Mouse (Mus musculus) hindbrain, embryonic 13.5 days (tissue): ENCODE results near the gene Trappc10. TPM values are rescaled to one million over a fixed set of nuclear protein-coding genes. Genes with fewer than 3 reads are reported as not detected.
"Not testable (repeated sequence)": the region's sequence is repeated elsewhere in the genome, so short reads cannot be mapped to it uniquely, and the experiment has no call there.

ENCODE experiments used
- ATAC-seq: fragments of 200-750 bp; cut with Nextera tagmentation; 2 replicates; pipeline ENCODE4 v1.8.0; 2017; ENCODE audit warnings: moderate TSS enrichment; ENCODE audit not compliant: low FRiP score
- H3K27ac ChIP-seq: fragments of 300-500 bp; sonication (generic); 2 replicates; pipeline ENCODE4 v1.5.1; 2015; ENCODE audit warnings: inconsistent platforms, mild to moderate bottlenecking, moderate library complexity
- H3K27me3 ChIP-seq: fragments of 300-500 bp; sonication (generic); 2 replicates; pipeline ENCODE4 v1.6.1; 2015; ENCODE audit warnings: mild to moderate bottlenecking, inconsistent platforms
- H3K36me3 ChIP-seq: fragments of 300-500 bp; sonication (generic); 2 replicates; pipeline ENCODE4 v1.6.1; 2015; ENCODE audit warnings: mild to moderate bottlenecking, inconsistent platforms
- H3K4me1 ChIP-seq: fragments of 300-500 bp; sonication (generic); replicated peaks from 2 replicates; pipeline ENCODE4 v1.6.1; 2015; ENCODE audit warnings: inconsistent platforms
- H3K4me2 ChIP-seq: fragments of 300-500 bp; sonication (generic); 2 replicates; pipeline ENCODE4 v1.6.1; 2015; ENCODE audit warnings: inconsistent platforms, mild to moderate bottlenecking, moderate library complexity
- H3K4me3 ChIP-seq: fragments of 300-500 bp; sonication (generic); 2 replicates; pipeline ENCODE4 v1.5.1; 2015; ENCODE audit warnings: mild to moderate bottlenecking, inconsistent platforms
- H3K9ac ChIP-seq: fragments of 300-500 bp; sonication (generic); 2 replicates; pipeline ENCODE4 v1.6.1; 2015; ENCODE audit warnings: mild to moderate bottlenecking, inconsistent platforms
- H3K9me3 ChIP-seq: fragments of 300-500 bp; sonication (generic); 2 replicates; pipeline ENCODE4 v1.6.1; 2016; ENCODE audit warnings: inconsistent platforms
- WGBS: fragments of 180-500 bp; shearing (Covaris S2); methylation state at CpG from one replicate; pipeline ENCODE4 v1.1.7; 2015; 5-methylcytosine and 5-hydroxymethylcytosine counted together
- polyA plus RNA-seq: library from polyadenylated mRNA; unstranded; fragments of >200 nt; fragmentation: Nextera tagmentation; extraction: Ambion mirVana; gene quantifications from 2 replicates; pipeline ENCODE4 v1.2.1, GENCODE M21; 2015

The Trappc10 gene
- polyA plus RNA-seq, 1 experiment from 2014 or later: 23.1 TPM

DNA sequence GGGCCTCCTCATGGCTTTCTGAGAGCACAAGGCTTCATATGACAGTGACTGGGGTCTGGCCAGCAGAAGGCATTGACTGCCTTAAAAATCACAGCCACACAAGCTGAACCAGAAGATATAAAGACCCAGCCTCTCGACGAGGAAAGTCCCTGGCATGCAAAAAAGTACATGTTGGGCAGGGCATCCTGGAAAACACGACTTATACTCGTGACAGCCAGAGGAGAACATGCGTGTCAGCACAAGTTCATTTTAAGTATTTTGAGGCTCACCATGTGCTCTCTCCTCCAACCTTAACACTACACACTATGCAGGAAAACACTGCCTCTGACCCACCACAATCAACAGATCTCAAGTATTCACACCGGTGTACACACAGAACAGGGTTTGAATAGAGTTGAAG is 20.3 kb downstream of the Trappc10 start:
- Histone ChIP-seq H3K27me3 (no peaks in the 10 kb centered on the region), H3K36me3 (peaks cover 61% of the 10 kb centered on the region), H3K4me1 (no peaks in the 10 kb centered on the region), H3K27ac (no peak overlapping the region), H3K9ac (no peak overlapping the region), H3K4me3 (no peak overlapping the region), H3K9me3 (no peaks in the 10 kb centered on the region), H3K4me2 (no peak overlapping the region)
- ATAC-seq: no peak
- WGBS: 93% methylated on average over 6 of the region's 6 CpGs

- Histone ChIP-seq H3K36me3 (peaks cover 62% of the 10 kb centered on the region), H3K27me3 (no peaks in the 10 kb centered on the region)
These were observed 21.5 kb downstream of the Trappc10 start for GRCm38 (mm10) chr10:78222908-78223307.

DNA sequence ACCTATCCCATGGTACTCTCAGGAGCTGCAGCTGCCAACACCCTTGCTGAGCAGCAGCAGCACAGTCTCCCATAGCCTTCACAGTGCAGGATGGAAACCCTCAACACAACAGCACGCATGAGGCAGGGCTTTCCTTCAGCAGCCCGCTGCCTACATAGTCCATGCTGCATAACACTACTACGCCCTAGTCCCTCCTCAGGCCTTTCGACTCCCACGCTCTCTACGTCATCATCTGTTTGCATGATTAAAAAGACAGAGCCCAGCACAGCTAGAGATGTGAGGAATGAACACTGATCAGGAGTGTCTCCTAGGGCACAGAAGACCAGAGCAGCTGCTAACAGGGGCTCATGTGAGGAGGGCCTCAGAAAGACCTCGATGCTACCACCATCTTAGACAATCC is 23.1 kb downstream of the Trappc10 start:
- no peaks in the 10 kb centered on the region for H3K4me1 ChIP-seq
- no peak overlapping the region for H3K4me2 ChIP-seq
- ATAC-seq: no peak
- WGBS: 92% methylated on average over 7 of the region's 7 CpGs
- peaks cover 64% of the 10 kb centered on the region for H3K36me3 ChIP-seq
- no peak overlapping the region for H3K9ac ChIP-seq
- H3K27me3 ChIP-seq: no peaks in the 10 kb centered on the region
- no peaks in the 10 kb centered on the region for H3K9me3 ChIP-seq
- H3K4me3 ChIP-seq: no peak overlapping the region
- H3K27ac ChIP-seq: no peak overlapping the region

More at GRCm38 (mm10) chr10:78222908-78223307, 21.5 kb downstream of the Trappc10 start:
- no peak for ATAC-seq
- no peak overlapping the region for H3K4me3 ChIP-seq
- WGBS: 78% methylated on average over 4 of the region's 4 CpGs
- no peak overlapping the region for H3K9ac ChIP-seq
- no peak overlapping the region for H3K4me2 ChIP-seq
- no peaks in the 10 kb centered on the region for H3K4me1 ChIP-seq
- no peaks in the 10 kb centered on the region for H3K9me3 ChIP-seq
- H3K27ac ChIP-seq: no peak overlapping the region

- Histone ChIP-seq H3K27ac (no peak overlapping the region), H3K9ac (no peak overlapping the region), H3K4me3 (no peak overlapping the region), H3K4me1 (no peaks in the 10 kb centered on the region), H3K4me2 (no peak overlapping the region), H3K27me3 (no peaks in the 10 kb centered on the region), H3K36me3 (peaks cover 76% of the 10 kb centered on the region), H3K9me3 (no peaks in the 10 kb centered on the region)
- no peak for ATAC-seq
- WGBS: 94% methylated on average over 1 of the region's 1 CpGs
These were observed 24.9 kb downstream of the Trappc10 start for GRCm38 (mm10) chr10:78219528-78219927.

DNA sequence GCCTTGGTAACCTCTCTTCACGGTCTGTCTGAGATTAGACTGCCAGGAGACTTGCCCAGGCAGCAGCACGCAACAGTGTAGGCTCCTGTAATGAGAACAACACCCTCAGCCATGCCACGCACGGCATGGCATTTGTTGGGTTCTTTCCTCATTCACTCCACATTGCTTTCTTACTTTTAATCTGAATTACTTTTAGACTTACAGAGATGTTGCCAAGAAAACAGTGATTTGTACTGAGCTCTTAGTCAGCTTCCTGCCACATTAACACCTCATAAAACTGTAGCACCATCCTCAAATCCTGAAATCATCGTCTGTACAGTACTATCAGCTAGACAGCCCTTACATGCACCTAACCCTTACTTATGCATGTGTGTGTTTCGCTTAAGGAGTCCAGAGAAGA is 25.9 kb downstream of the Trappc10 start:
- WGBS: 92% methylated on average over 6 of the region's 6 CpGs
- Histone ChIP-seq H3K4me2 (no peak overlapping the region), H3K27ac (no peak overlapping the region), H3K9ac (no peak overlapping the region), H3K9me3 (no peaks in the 10 kb centered on the region), H3K4me3 (no peak overlapping the region), H3K36me3 (peaks cover 85% of the 10 kb centered on the region), H3K4me1 (no peaks in the 10 kb centered on the region), H3K27me3 (no peaks in the 10 kb centered on the region)
- no peak for ATAC-seq

DNA sequence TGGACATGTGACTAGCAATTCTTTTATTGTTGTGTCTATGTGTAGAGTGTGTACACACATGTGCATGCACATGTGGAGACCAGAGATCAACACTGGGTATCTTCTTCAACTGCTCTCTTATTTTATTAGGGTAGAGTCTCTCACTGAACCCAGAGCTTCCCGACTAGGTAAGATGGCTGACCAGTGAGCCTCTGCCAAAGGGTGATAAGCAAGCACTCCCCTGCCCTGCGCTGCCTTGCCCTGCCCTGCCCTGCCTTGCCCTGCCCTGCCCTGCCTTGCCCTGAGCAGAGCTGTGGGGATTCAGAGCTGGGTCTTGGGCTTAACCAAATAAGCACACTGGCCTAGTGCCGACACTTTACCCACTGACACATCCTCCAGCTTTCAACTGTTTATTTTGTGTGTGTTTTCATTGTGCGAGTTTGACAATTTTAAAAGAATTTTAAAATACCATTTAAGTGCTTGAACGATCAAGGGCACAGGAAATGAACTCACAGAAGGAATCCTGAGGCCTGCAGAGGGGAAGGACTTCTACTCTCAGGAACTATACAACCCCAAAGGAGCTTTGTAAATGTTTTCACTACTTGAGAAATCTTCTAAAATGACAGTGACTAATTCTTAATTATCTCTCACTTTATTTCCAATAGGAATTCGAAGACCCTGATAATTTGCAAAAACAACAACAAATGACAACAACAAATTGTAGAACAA is 27.9 kb downstream of the Trappc10 start:
- Histone ChIP-seq H3K36me3 (peaks cover 98% of the 10 kb centered on the region), H3K4me2 (no peak overlapping the region), H3K4me1 (no peaks in the 10 kb centered on the region), H3K27ac (no peak overlapping the region), H3K4me3 (no peak overlapping the region), H3K27me3 (no peaks in the 10 kb centered on the region), H3K9ac (no peak overlapping the region), H3K9me3 (no peaks in the 10 kb centered on the region)
- 87% methylated on average over 6 of the region's 6 CpGs for WGBS
- ATAC-seq: no peak

- 97% methylated on average over 9 of the region's 9 CpGs for WGBS
- Histone ChIP-seq H3K4me3 (no peak overlapping the region), H3K4me1 (no peaks in the 10 kb centered on the region), H3K36me3 (peaks cover 98% of the 10 kb centered on the region), H3K9me3 (no peaks in the 10 kb centered on the region), H3K27ac (no peak overlapping the region), H3K4me2 (no peak overlapping the region), H3K9ac (no peak overlapping the region), H3K27me3 (no peaks in the 10 kb centered on the region)
- no peak for ATAC-seq
These were observed 30.1 kb downstream of the Trappc10 start for GRCm38 (mm10) chr10:78214371-78214770.

GRCm38 (mm10) chr10:78211311-78211710 is 33.1 kb downstream of the Trappc10 start:
- Histone ChIP-seq H3K4me2 (no peak overlapping the region), H3K36me3 (peaks cover 98% of the 10 kb centered on the region), H3K4me1 (no peaks in the 10 kb centered on the region), H3K27me3 (no peaks in the 10 kb centered on the region), H3K9me3 (no peaks in the 10 kb centered on the region), H3K27ac (no peak overlapping the region), H3K4me3 (no peak overlapping the region), H3K9ac (no peak overlapping the region)
- ATAC-seq: no peak
- WGBS: 71% methylated on average over 6 of the region's 6 CpGs

DNA sequence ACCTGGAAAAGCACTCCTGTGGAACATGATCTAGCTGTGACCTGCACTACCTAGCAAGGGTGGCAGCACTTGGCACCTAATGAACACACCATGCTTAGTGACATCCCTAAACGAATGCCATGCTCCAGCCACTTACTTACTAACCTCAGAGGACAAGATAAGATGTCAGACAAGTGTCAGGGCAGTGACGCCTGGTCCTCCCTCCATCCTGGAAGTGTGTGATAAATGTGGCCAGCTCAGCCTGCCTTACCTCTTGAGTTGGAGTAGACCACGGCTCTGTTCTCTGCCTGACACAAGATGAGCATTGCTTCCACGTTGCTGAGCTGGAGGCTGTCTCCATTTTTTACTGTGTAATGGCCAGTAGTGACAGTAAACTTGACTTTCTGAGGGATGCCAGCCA is 43.3 kb downstream of the Trappc10 start:
- H3K4me1 ChIP-seq: no peaks in the 10 kb centered on the region
- H3K27me3 ChIP-seq: no peaks in the 10 kb centered on the region
- H3K9ac ChIP-seq: no peak overlapping the region
- peaks cover 100% of the 10 kb centered on the region for H3K36me3 ChIP-seq
- WGBS: 92% methylated on average over 4 of the region's 4 CpGs
- no peak overlapping the region for H3K27ac ChIP-seq
- no peak for ATAC-seq
- no peaks in the 10 kb centered on the region for H3K9me3 ChIP-seq
- H3K4me3 ChIP-seq: no peak overlapping the region
- no peak overlapping the region for H3K4me2 ChIP-seq

DNA sequence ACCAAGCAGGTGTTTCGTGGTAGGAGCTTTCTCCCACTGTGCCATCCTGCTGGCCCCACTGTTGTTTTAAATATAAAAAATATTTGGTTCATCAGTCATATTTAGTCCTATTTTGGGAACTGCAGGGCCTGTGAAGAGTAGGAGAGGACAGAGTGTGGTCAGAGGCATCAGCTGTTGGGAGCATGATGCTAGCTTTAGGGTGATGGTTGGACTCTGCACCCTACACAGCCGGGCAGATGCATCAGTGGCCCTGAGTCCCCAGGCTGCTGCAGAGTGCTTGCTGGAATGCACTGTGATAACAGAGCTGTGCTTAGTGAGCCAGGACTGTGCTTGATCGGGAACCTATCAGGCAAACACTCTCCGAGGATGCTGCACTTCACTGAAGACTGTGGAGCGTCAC is 51.5 kb downstream of the Trappc10 start:
- 89% methylated on average over 5 of the region's 5 CpGs for WGBS
- ATAC-seq: no peak
- peaks cover 100% of the 10 kb centered on the region for H3K36me3 ChIP-seq

DNA sequence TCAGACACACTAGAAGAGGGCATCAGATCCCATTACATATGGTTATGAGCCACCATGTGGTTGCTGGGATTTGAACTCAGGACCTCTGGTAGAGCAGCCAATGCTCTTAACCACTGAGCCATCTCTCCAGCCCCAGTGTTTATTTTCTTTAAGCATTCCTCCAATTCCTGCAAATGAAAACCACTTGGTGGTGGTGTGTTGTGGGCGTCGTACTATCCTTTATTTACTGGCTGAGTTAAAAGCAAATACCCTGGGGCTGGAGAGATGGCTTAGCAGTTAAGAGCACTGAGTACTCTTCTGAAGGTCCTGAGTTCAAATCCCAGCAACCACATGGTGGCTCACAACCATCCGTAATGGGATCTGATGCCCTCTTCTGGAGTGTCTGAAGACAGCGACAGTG is 58.4 kb downstream of the Trappc10 start:
- 92% methylated on average over 4 of the region's 4 CpGs for WGBS
- H3K4me3 ChIP-seq, ATAC-seq, H3K27ac ChIP-seq, H3K9ac ChIP-seq, H3K27me3 ChIP-seq, H3K4me2 ChIP-seq, H3K9me3 ChIP-seq: not testable (repeated sequence)
- peaks cover 63% of the 10 kb centered on the region for H3K36me3 ChIP-seq
- peaks cover 15% of the 10 kb centered on the region for H3K4me1 ChIP-seq

More for the DNA sequence above, 51.5 kb downstream of the Trappc10 start:
- no peaks in the 10 kb centered on the region for H3K4me1 ChIP-seq
- H3K9me3 ChIP-seq: no peaks in the 10 kb centered on the region
- H3K4me3 ChIP-seq: no peak overlapping the region
- no peak overlapping the region for H3K4me2 ChIP-seq
- H3K27me3 ChIP-seq: no peaks in the 10 kb centered on the region
- H3K27ac ChIP-seq: no peak overlapping the region
- no peak overlapping the region for H3K9ac ChIP-seq

DNA sequence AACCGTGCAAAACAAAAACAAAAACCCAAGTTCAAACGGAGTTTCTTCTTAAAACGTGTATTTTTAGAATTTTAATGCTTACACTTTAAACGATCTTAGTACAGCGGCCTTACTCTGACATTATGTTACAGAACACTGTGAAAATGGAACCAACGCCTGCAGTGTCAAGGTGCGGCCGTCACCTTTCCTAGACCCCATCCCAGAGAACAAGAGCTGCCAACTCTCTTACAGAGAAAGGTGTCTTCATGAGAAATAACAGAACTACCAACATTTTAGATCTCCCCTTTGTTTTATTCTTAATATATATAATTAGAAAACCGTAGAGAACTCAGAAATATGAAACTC is 59.1 kb downstream of the Trappc10 start:
- H3K27me3 ChIP-seq: no peaks in the 10 kb centered on the region
- 29% methylated on average over 9 of the region's 9 CpGs for WGBS
- peaks cover 15% of the 10 kb centered on the region for H3K4me1 ChIP-seq
- ATAC-seq: peak; percentile 53
- H3K9ac ChIP-seq: peak overlapping the region; percentile 39; the same call in 1 of the 2 replicates
- peak overlapping the region; percentile 76 for H3K27ac ChIP-seq
- H3K4me2 ChIP-seq: peak overlapping the region; percentile 99
- no peaks in the 10 kb centered on the region for H3K9me3 ChIP-seq
- H3K4me3 ChIP-seq: peak overlapping the region; percentile 75
- peaks cover 63% of the 10 kb centered on the region for H3K36me3 ChIP-seq
